Mouse (Mus musculus) limb, embryonic 15.5 days (tissue): ENCODE results near the gene 1700019N19Rik. TPM values are rescaled to one million over a fixed set of nuclear protein-coding genes. Genes with fewer than 3 reads are reported as not detected.

ENCODE experiments used
- ATAC-seq: fragments of 200-750 bp; cut with Nextera tagmentation; 2 replicates; pipeline ENCODE4 v1.8.0; 2017; ENCODE audit warnings: low read depth, moderate TSS enrichment; ENCODE audit not compliant: insufficient number of reproducible peaks, low FRiP score, low TSS enrichment
- H3K27ac ChIP-seq: fragments of 300-500 bp; sonication (generic); 2 replicates; pipeline ENCODE4 v1.5.1; 2015; ENCODE audit warnings: moderate library complexity, mild to moderate bottlenecking, inconsistent platforms
- H3K27me3 ChIP-seq: fragments of 300-500 bp; sonication (generic); 2 replicates; pipeline ENCODE4 v1.6.1; 2015; ENCODE audit warnings: inconsistent platforms
- H3K36me3 ChIP-seq: fragments of 300-500 bp; sonication (generic); 2 replicates; pipeline ENCODE4 v1.6.1; 2015; ENCODE audit warnings: inconsistent platforms
- H3K4me1 ChIP-seq: fragments of 300-500 bp; sonication (generic); 2 replicates; pipeline ENCODE4 v1.6.1; 2015; ENCODE audit warnings: inconsistent platforms
- H3K4me2 ChIP-seq: fragments of 300-500 bp; sonication (generic); 2 replicates; pipeline ENCODE4 v1.6.1; 2015; ENCODE audit warnings: mild to moderate bottlenecking, inconsistent platforms
- H3K4me3 ChIP-seq: fragments of 300-500 bp; sonication (generic); 2 replicates; pipeline ENCODE4 v1.5.1; 2015; ENCODE audit warnings: mild to moderate bottlenecking, inconsistent platforms
- H3K9ac ChIP-seq: fragments of 300-500 bp; sonication (generic); 2 replicates; pipeline ENCODE4 v1.6.1; 2015; ENCODE audit warnings: inconsistent platforms
- H3K9me3 ChIP-seq: fragments of 300-500 bp; sonication (generic); 2 replicates; pipeline ENCODE4 v1.6.1; 2016; ENCODE audit warnings: inconsistent platforms
- WGBS: fragments of 180-500 bp; shearing (Covaris S2); methylation state at CpG from one replicate; pipeline ENCODE4 v1.1.7; 2015; 5-methylcytosine and 5-hydroxymethylcytosine counted together
- polyA plus RNA-seq: library from polyadenylated mRNA; unstranded; fragments of >200 nt; fragmentation: Nextera tagmentation; extraction: Ambion mirVana; gene quantifications from 2 replicates; pipeline ENCODE4 v1.2.1, GENCODE M21; 2015

The 1700019N19Rik gene
- not detected in 2 replicates for polyA plus RNA-seq

DNA sequence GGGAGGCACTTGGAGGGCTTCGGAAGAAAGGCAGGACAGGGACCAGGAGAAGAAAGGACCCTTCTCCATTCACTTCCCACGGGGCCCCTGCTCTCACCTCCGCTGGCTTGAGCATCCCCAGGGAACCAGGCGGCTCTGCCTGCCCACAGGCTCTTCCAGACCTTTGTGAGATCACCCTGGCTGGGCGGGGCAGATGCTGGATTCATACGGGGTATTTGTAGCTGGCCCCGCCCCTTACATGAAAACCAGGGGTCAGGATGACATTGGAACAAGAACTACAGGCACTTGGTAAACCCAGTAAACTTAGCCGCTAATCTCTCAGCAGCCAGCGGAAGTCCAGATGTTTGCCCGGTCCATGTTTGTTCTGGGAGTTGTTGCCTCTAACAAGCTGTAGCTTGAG is at the start of gene 1700019N19Rik:
1700019N19Rik (minus strand) TSS at position 178 of the 400 bp plus-strand sequence.
- Histone ChIP-seq H3K4me1 (no peaks in the 10 kb centered on the region), H3K27ac (no peak within 1 kb of the TSS), H3K9ac (no peak within 1 kb of the TSS), H3K27me3 (no peaks in the 10 kb centered on the region), H3K9me3 (no peaks in the 10 kb centered on the region), H3K36me3 (0 out of 2 replicates have a peak, but pooled peaks cover 5% of the 10 kb centered on the region), H3K4me3 (no peak within 1 kb of the TSS), H3K4me2 (no peak within 1 kb of the TSS)
- WGBS = 45% methylated on average over 10 of the region's 10 CpGs
- no peak for ATAC-seq

DNA sequence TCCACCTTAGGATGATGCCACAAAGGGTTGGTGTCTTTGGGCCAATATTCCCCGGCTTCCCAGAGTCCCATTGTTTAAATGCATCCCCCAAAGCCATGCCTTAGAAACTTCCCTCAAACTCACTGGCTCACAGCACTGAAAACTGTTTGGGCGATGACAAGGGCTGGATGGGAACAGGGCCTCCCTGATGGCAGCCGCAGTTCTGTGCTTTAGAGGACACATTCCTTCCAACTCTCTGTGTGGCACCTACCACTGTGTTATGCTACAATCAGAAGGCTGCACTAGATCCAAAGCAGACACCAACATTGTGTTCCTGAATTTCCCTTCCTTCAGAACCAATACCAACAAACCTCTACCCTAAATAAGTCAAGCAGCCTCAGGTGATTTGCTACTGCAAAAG is 49.3 kb upstream of the 1700019N19Rik start:
- Histone ChIP-seq H3K4me2 (no peak overlapping the region), H3K36me3 (no peaks in the 10 kb centered on the region), H3K4me3 (no peak overlapping the region), H3K9me3 (no peaks in the 10 kb centered on the region), H3K9ac (no peak overlapping the region), H3K27me3 (no peaks in the 10 kb centered on the region), H3K27ac (no peak overlapping the region), H3K4me1 (no peaks in the 10 kb centered on the region)
- WGBS = 84% methylated on average over 3 of the region's 3 CpGs
- no peak for ATAC-seq

GRCm38 (mm10) chr19:58840721-58841271 is 46.5 kb upstream of the 1700019N19Rik start:
- Histone ChIP-seq H3K4me2 (no peak overlapping the region), H3K27me3 (no peaks in the 10 kb centered on the region), H3K9me3 (no peaks in the 10 kb centered on the region), H3K36me3 (no peaks in the 10 kb centered on the region), H3K27ac (no peak overlapping the region), H3K9ac (no peak overlapping the region), H3K4me3 (no peak overlapping the region), H3K4me1 (no peaks in the 10 kb centered on the region)
- 80% methylated on average over 5 of the region's 5 CpGs for WGBS
- ATAC-seq = no peak

- Histone ChIP-seq H3K36me3 (no peaks in the 10 kb centered on the region), H3K27me3 (no peaks in the 10 kb centered on the region), H3K27ac (no peak overlapping the region), H3K4me1 (no peaks in the 10 kb centered on the region), H3K9ac (no peak overlapping the region), H3K4me3 (no peak overlapping the region), H3K9me3 (no peaks in the 10 kb centered on the region), H3K4me2 (no peak overlapping the region)
- 66% methylated on average over 4 of the region's 4 CpGs for WGBS
- no peak for ATAC-seq
Measured at GRCm38 (mm10) chr19:58839806-58840205, 45.5 kb upstream of the 1700019N19Rik start.

DNA sequence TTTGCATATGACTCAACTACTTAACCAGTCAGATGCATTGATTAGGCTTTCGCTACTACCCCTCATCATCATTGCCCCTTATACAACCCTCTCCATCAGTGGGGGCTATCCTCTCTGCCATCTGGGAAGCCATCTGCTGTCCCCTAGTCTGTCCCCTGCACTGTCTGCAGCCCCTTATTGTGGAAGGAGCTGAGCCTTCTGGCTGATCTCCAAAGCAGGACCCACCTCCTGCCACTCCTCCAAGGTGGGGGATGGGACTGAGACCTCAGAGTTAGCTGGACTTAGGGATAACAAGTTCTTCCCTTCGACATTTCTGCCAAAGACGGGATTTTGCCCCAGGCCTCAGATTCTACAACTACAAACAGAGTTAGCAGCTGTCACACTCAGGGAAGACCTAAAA is 45.1 kb upstream of the 1700019N19Rik start:
- Histone ChIP-seq H3K27me3 (no peaks in the 10 kb centered on the region), H3K9ac (no peak overlapping the region), H3K4me3 (no peak overlapping the region), H3K36me3 (no peaks in the 10 kb centered on the region), H3K9me3 (no peaks in the 10 kb centered on the region), H3K4me2 (no peak overlapping the region), H3K4me1 (no peaks in the 10 kb centered on the region), H3K27ac (no peak overlapping the region)
- ATAC-seq = no peak
- WGBS = 64% methylated on average over 3 of the region's 3 CpGs

GRCm38 (mm10) chr19:58838706-58839105 is 44.4 kb upstream of the 1700019N19Rik start:
- WGBS = 73% methylated on average over 9 of the region's 9 CpGs
- no peak overlapping the region for H3K4me3 ChIP-seq
- H3K9me3 ChIP-seq = no peaks in the 10 kb centered on the region
- H3K4me2 ChIP-seq = no peak overlapping the region
- no peak overlapping the region for H3K27ac ChIP-seq
- ATAC-seq = no peak
- H3K9ac ChIP-seq = no peak overlapping the region
- H3K27me3 ChIP-seq = no peaks in the 10 kb centered on the region
- no peaks in the 10 kb centered on the region for H3K4me1 ChIP-seq
- H3K36me3 ChIP-seq = no peaks in the 10 kb centered on the region

- no peak overlapping the region for H3K4me3 ChIP-seq
- no peaks in the 10 kb centered on the region for H3K36me3 ChIP-seq
- no peaks in the 10 kb centered on the region for H3K9me3 ChIP-seq
- H3K4me2 ChIP-seq = no peak overlapping the region
- H3K9ac ChIP-seq = no peak overlapping the region
- H3K4me1 ChIP-seq = no peaks in the 10 kb centered on the region
- no peaks in the 10 kb centered on the region for H3K27me3 ChIP-seq
- no peak overlapping the region for H3K27ac ChIP-seq
- no peak for ATAC-seq
- WGBS = 42% methylated on average over 13 of the region's 13 CpGs
Measured at GRCm38 (mm10) chr19:58833639-58834180, 39.4 kb upstream of the 1700019N19Rik start.

DNA sequence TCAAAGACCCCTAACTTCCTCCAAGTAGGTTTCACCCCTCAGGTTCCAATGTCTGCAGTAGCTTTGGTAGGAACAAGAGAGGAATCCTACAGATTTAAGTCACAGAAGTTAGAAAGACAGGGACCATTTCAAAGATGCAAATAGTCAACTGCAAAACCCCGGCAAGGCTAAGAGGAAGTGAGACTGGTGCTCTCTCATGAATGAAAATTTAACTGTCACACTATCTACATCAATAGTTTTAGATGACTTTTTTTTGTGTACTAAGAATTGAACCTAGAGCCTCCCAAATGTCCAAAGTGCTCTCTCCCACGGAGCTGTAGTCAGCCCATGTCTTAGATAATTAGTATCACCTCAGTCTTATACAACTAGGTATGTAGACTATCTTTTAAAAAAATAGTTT is 38.7 kb upstream of the 1700019N19Rik start:
- ATAC-seq = no peak
- Histone ChIP-seq H3K27ac (no peak overlapping the region), H3K4me3 (no peak overlapping the region), H3K9me3 (no peaks in the 10 kb centered on the region), H3K36me3 (no peaks in the 10 kb centered on the region), H3K4me2 (no peak overlapping the region), H3K27me3 (no peaks in the 10 kb centered on the region), H3K4me1 (no peaks in the 10 kb centered on the region), H3K9ac (no peak overlapping the region)
- WGBS = 71% methylated on average over 2 of the region's 2 CpGs

GRCm38 (mm10) chr19:58831280-58831922 is 37.1 kb upstream of the 1700019N19Rik start:
- no peak overlapping the region for H3K4me3 ChIP-seq
- no peak overlapping the region for H3K27ac ChIP-seq
- H3K9me3 ChIP-seq = no peaks in the 10 kb centered on the region
- no peak overlapping the region for H3K9ac ChIP-seq
- no peaks in the 10 kb centered on the region for H3K27me3 ChIP-seq
- no peaks in the 10 kb centered on the region for H3K4me1 ChIP-seq
- WGBS = 87% methylated on average over 9 of the region's 9 CpGs
- H3K36me3 ChIP-seq = no peaks in the 10 kb centered on the region
- H3K4me2 ChIP-seq = no peak overlapping the region
- no peak for ATAC-seq

DNA sequence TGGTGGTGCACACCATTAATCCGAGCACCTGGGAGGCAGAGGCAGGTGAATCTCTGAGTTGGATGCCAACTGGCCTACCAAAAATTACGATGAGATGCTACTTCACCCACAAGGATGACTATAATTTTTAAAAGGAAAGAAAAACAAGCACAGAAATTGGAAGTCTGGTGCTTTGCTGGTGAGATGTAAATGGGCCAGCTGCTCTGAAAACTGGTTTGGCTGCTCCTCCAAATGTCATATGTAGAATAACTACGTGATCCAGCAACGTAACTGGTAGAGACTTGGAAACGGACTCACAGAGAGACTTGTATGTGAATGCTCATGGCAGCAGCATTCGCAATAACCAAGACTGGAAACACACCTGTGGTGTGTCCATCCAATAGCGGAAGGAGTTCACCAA is 35.9 kb upstream of the 1700019N19Rik start:
- Histone ChIP-seq H3K9ac (no peak overlapping the region), H3K4me1 (no peaks in the 10 kb centered on the region), H3K4me3 (no peak overlapping the region), H3K27ac (no peak overlapping the region), H3K4me2 (no peak overlapping the region), H3K9me3 (no peaks in the 10 kb centered on the region), H3K36me3 (no peaks in the 10 kb centered on the region), H3K27me3 (no peaks in the 10 kb centered on the region)
- 85% methylated on average over 7 of the region's 7 CpGs for WGBS
- no peak for ATAC-seq

DNA sequence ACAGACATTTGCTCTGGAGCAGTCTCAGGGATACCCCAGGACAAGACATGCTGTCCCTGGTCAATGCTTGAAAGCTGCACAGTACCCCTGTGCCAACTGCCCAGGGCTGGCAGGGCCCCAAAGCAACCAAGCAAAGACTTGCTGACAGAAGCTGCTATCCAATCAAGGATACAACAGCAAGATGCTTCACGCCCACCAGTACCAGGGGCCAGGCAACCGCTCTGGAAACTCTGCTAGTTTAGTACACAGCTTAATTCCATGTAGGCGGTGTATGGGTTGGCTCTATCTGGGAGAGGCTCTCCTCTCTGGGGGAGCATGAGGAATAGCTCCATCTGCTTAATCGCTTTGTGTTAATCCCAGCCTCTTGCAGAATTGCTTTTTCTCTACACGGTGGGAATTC is 35.3 kb upstream of the 1700019N19Rik start:
- Histone ChIP-seq H3K27ac (no peak overlapping the region), H3K4me3 (no peak overlapping the region), H3K4me2 (no peak overlapping the region), H3K27me3 (no peaks in the 10 kb centered on the region), H3K36me3 (no peaks in the 10 kb centered on the region), H3K9ac (no peak overlapping the region), H3K4me1 (no peaks in the 10 kb centered on the region), H3K9me3 (no peaks in the 10 kb centered on the region)
- ATAC-seq = no peak
- WGBS = 79% methylated on average over 5 of the region's 5 CpGs

DNA sequence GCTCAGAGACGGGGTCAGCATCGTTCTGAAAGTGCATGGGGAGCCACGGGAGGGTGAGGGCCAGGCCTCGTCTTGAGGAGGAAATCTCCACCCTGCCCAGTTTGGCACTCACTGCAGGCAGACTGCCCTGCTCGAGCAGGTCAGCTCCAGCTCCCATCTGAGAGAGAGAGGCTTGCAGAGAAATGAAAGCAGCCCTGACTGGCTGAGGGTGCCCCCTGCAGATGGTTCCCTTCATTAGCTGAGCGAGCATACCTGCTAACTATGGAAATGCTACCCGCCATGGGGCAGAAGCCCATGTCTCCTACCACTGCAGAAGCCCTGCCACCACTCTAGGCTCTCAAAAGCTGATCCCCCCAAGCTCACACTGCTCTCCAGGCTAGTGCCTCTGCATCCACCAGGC is 33.4 kb upstream of the 1700019N19Rik start:
- H3K27me3 ChIP-seq = no peaks in the 10 kb centered on the region
- no peak overlapping the region for H3K9ac ChIP-seq
- H3K36me3 ChIP-seq = no peaks in the 10 kb centered on the region
- ATAC-seq = no peak
- no peak overlapping the region for H3K4me3 ChIP-seq
- no peak overlapping the region for H3K27ac ChIP-seq
- H3K4me2 ChIP-seq = no peak overlapping the region
- no peaks in the 10 kb centered on the region for H3K4me1 ChIP-seq
- no peaks in the 10 kb centered on the region for H3K9me3 ChIP-seq
- WGBS = 47% methylated on average over 7 of the region's 7 CpGs
